Mouse (Mus musculus) neural tube, embryonic 13.5 days (tissue): ENCODE measurements at regions not wholly inside any gene's neighbourhood (a gene's known extent, or its start where the extent isn't known, plus 50 kb on each side); places are given as distances from the start of the nearest gene placed in this dataset.

Experiments used
- ATAC-seq: fragments of 200-750 bp; cut with Nextera tagmentation; 2 replicates; pipeline ENCODE4 v1.8.0; 2017; ENCODE audit warnings: low read depth, mild to moderate bottlenecking, moderate TSS enrichment, moderate library complexity
- H3K27ac ChIP-seq: fragments of 300-500 bp; sonication (generic); replicated peaks from 2 replicates; pipeline ENCODE4 v1.5.1; 2015; ENCODE audit warnings: moderate library complexity, mild to moderate bottlenecking, inconsistent platforms
- H3K27me3 ChIP-seq: fragments of 300-500 bp; sonication (generic); 2 replicates; pipeline ENCODE4 v1.6.1; 2015; ENCODE audit warnings: mild to moderate bottlenecking, inconsistent platforms
- H3K36me3 ChIP-seq: fragments of 300-500 bp; sonication (generic); 2 replicates; pipeline ENCODE4 v1.6.1; 2015; ENCODE audit warnings: mild to moderate bottlenecking, inconsistent platforms
- H3K4me1 ChIP-seq: fragments of 300-500 bp; sonication (generic); replicated peaks from 2 replicates; pipeline ENCODE4 v1.6.1; 2015; ENCODE audit warnings: inconsistent platforms
- H3K4me2 ChIP-seq: fragments of 300-500 bp; sonication (generic); 2 replicates; pipeline ENCODE4 v1.6.1; 2015; ENCODE audit warnings: inconsistent platforms, mild to moderate bottlenecking, moderate library complexity
- H3K4me3 ChIP-seq: fragments of 300-500 bp; sonication (generic); 2 replicates; pipeline ENCODE4 v1.5.1; 2015; ENCODE audit warnings: mild to moderate bottlenecking, inconsistent platforms
- H3K9ac ChIP-seq: fragments of 300-500 bp; sonication (generic); 2 replicates; pipeline ENCODE4 v1.6.1; 2015; ENCODE audit warnings: moderate library complexity, mild to moderate bottlenecking, inconsistent platforms
- H3K9me3 ChIP-seq: fragments of 300-500 bp; sonication (generic); 2 replicates; pipeline ENCODE4 v1.6.1; 2016; ENCODE audit warnings: inconsistent platforms
- WGBS: fragments of 180-500 bp; shearing (Covaris S2); methylation state at CpG from one replicate; pipeline ENCODE4 v1.1.7; 2015; 5-methylcytosine and 5-hydroxymethylcytosine counted together

GRCm38 (mm10) chr2:74154062-74154461, 242.9 kb upstream of the Atp5g3 start:
- Histone ChIP-seq H3K4me3 (no peak overlapping the region), H3K27ac (no peak overlapping the region), H3K36me3 (no peaks in the 10 kb centered on the region), H3K4me2 (no peak overlapping the region), H3K9me3 (no peaks in the 10 kb centered on the region), H3K27me3 (no peaks in the 10 kb centered on the region), H3K9ac (no peak overlapping the region), H3K4me1 (peaks cover 15% of the 10 kb centered on the region)
- no peak for ATAC-seq
- 88% methylated on average over 6 of the region's 6 CpGs for WGBS

- no peaks in the 10 kb centered on the region for H3K36me3 ChIP-seq
- ATAC-seq: peak; percentile 19; the same call in 1 of the 2 replicates
- H3K27me3 ChIP-seq: no peaks in the 10 kb centered on the region
- no peak overlapping the region for H3K4me3 ChIP-seq
- peaks cover 15% of the 10 kb centered on the region for H3K4me1 ChIP-seq
- H3K4me2 ChIP-seq: peak overlapping the region; percentile 4; the same call in 1 of the 2 replicates
- no peak overlapping the region for H3K27ac ChIP-seq
- H3K9ac ChIP-seq: no peak overlapping the region
- WGBS: 55% methylated on average over 5 of the region's 5 CpGs
- H3K9me3 ChIP-seq: no peaks in the 10 kb centered on the region
Observed at GRCm38 (mm10) chr2:74153247-74153850, 242.2 kb upstream of the Atp5g3 start.

- Histone ChIP-seq H3K36me3 (no peaks in the 10 kb centered on the region), H3K4me2 (peak overlapping the region; percentile 4; the same call in 1 of the 2 replicates), H3K27me3 (no peaks in the 10 kb centered on the region), H3K9ac (no peak overlapping the region; the same call in 1 of the 2 replicates), H3K4me3 (no peak overlapping the region), H3K27ac (0 out of 2 replicates have a peak overlapping the region, but pooled peaks have one; percentile 2), H3K9me3 (no peaks in the 10 kb centered on the region), H3K4me1 (peaks cover 15% of the 10 kb centered on the region)
- 33% methylated on average over 8 of the region's 8 CpGs for WGBS
- ATAC-seq: peak; percentile 65; the same call in 1 of the 2 replicates
Observed at GRCm38 (mm10) chr2:74152534-74153246, 241.6 kb upstream of the Atp5g3 start.

GRCm38 (mm10) chr2:74147193-74147592, 236.1 kb upstream of the Atp5g3 start:
- 81% methylated on average over 4 of the region's 4 CpGs for WGBS
- Histone ChIP-seq H3K9me3 (no peaks in the 10 kb centered on the region), H3K4me1 (peaks cover 8% of the 10 kb centered on the region), H3K4me2 (no peak overlapping the region), H3K27me3 (no peaks in the 10 kb centered on the region), H3K27ac (no peak overlapping the region), H3K4me3 (no peak overlapping the region), H3K36me3 (no peaks in the 10 kb centered on the region), H3K9ac (no peak overlapping the region)
- no peak for ATAC-seq

GRCm38 (mm10) chr2:74136624-74137003, 225.5 kb upstream of the Atp5g3 start:
- H3K27ac ChIP-seq: no peak overlapping the region
- WGBS: 19% methylated on average over 9 of the region's 9 CpGs
- ATAC-seq: peak; percentile 57
- peaks cover 29% of the 10 kb centered on the region for H3K4me1 ChIP-seq
- H3K9ac ChIP-seq: no peak overlapping the region
- H3K9me3 ChIP-seq: no peaks in the 10 kb centered on the region
- no peak overlapping the region for H3K4me3 ChIP-seq
- H3K36me3 ChIP-seq: no peaks in the 10 kb centered on the region
- H3K4me2 ChIP-seq: peak overlapping the region; percentile 14; the same call in 1 of the 2 replicates
- H3K27me3 ChIP-seq: no peaks in the 10 kb centered on the region

GRCm38 (mm10) chr2:74135963-74136623, 225.0 kb upstream of the Atp5g3 start:
- H3K4me3 ChIP-seq: no peak overlapping the region
- H3K27me3 ChIP-seq: no peaks in the 10 kb centered on the region
- H3K27ac ChIP-seq: 0 out of 2 replicates have a peak overlapping the region, but pooled peaks have one; percentile 18
- H3K4me1 ChIP-seq: peaks cover 29% of the 10 kb centered on the region
- H3K36me3 ChIP-seq: no peaks in the 10 kb centered on the region
- H3K9me3 ChIP-seq: no peaks in the 10 kb centered on the region
- WGBS: 42% methylated on average over 15 of the region's 15 CpGs
- ATAC-seq: peak; percentile 59
- H3K9ac ChIP-seq: no peak overlapping the region
- peak overlapping the region; percentile 14; the same call in 1 of the 2 replicates for H3K4me2 ChIP-seq

- H3K4me2 ChIP-seq: peak overlapping the region; percentile 64
- H3K27me3 ChIP-seq: no peaks in the 10 kb centered on the region; the same call in 1 of the 2 replicates
- no peaks in the 10 kb centered on the region for H3K36me3 ChIP-seq
- WGBS: 6% methylated on average over 8 of the region's 8 CpGs
- peak overlapping the region; percentile 89 for H3K27ac ChIP-seq
- H3K4me3 ChIP-seq: peak overlapping the region; percentile 33
- 0 out of 2 replicates have a peak overlapping the region, but pooled peaks have one; percentile 63 for H3K9ac ChIP-seq
- no peaks in the 10 kb centered on the region for H3K9me3 ChIP-seq
- peak; percentile 57; the same call in 1 of the 2 replicates for ATAC-seq
- peaks cover 51% of the 10 kb centered on the region for H3K4me1 ChIP-seq
Observed at GRCm38 (mm10) chr2:74130141-74130588, 219.0 kb upstream of the Atp5g3 start.

GRCm38 (mm10) chr2:74128782-74129538, 217.8 kb upstream of the Atp5g3 start:
- Histone ChIP-seq H3K4me3 (peak overlapping the region; percentile 33), H3K4me2 (peak overlapping the region; percentile 64), H3K9me3 (no peaks in the 10 kb centered on the region), H3K36me3 (no peaks in the 10 kb centered on the region), H3K27ac (peak overlapping the region; percentile 89), H3K4me1 (peaks cover 46% of the 10 kb centered on the region), H3K9ac (peak overlapping the region; percentile 63), H3K27me3 (no peaks in the 10 kb centered on the region; the same call in 1 of the 2 replicates)
- ATAC-seq: peak; percentile 67
- WGBS: under 1% methylated on average over 14 of the region's 14 CpGs

GRCm38 (mm10) chr2:74127136-74127535, 216.0 kb upstream of the Atp5g3 start:
- Histone ChIP-seq H3K36me3 (no peaks in the 10 kb centered on the region), H3K9me3 (no peaks in the 10 kb centered on the region), H3K27ac (no peak overlapping the region), H3K4me3 (no peak overlapping the region), H3K4me2 (no peak overlapping the region), H3K4me1 (peaks cover 49% of the 10 kb centered on the region), H3K9ac (no peak overlapping the region), H3K27me3 (no peaks in the 10 kb centered on the region; the same call in 1 of the 2 replicates)
- ATAC-seq: no peak
- WGBS: 91% methylated on average over 4 of the region's 4 CpGs

- H3K36me3 ChIP-seq: no peaks in the 10 kb centered on the region
- H3K9me3 ChIP-seq: no peaks in the 10 kb centered on the region
- peaks cover 40% of the 10 kb centered on the region for H3K4me1 ChIP-seq
- H3K27ac ChIP-seq: no peak overlapping the region
- no peaks in the 10 kb centered on the region for H3K27me3 ChIP-seq
- no peak overlapping the region for H3K4me2 ChIP-seq
- no peak overlapping the region for H3K4me3 ChIP-seq
- WGBS: 73% methylated on average over 2 of the region's 2 CpGs
- H3K9ac ChIP-seq: no peak overlapping the region
- ATAC-seq: no peak
Observed at GRCm38 (mm10) chr2:74124252-74124651, 213.1 kb upstream of the Atp5g3 start.

GRCm38 (mm10) chr2:74123360-74124074, 212.4 kb upstream of the Atp5g3 start:
- Histone ChIP-seq H3K4me2 (no peak overlapping the region), H3K27me3 (no peaks in the 10 kb centered on the region), H3K4me3 (no peak overlapping the region), H3K27ac (no peak overlapping the region), H3K9me3 (no peaks in the 10 kb centered on the region), H3K36me3 (no peaks in the 10 kb centered on the region), H3K4me1 (peaks cover 38% of the 10 kb centered on the region), H3K9ac (no peak overlapping the region)
- no peak for ATAC-seq
- WGBS: 27% methylated on average over 6 of the region's 6 CpGs
